Mouse (Mus musculus) heart, adult 2 months (tissue): ENCODE data around the gene Prss2. TPM values are rescaled to one million over a fixed set of nuclear protein-coding genes. Genes with fewer than 3 reads are reported as not detected.

Source experiments
- DNase-seq, 2 experiments: peaks; one replicate each; pipeline ENCODE4 v3.0.0; 2021
- H3K27ac ChIP-seq: fragments of 200-600 bp; 2 replicates; pipeline ENCODE4 v1.8.1; 2022
- H3K27me3 ChIP-seq: fragments of 200-500 bp; 2 replicates; pipeline ENCODE4 v1.6.1; 2012; ENCODE audit warnings: mild to moderate bottlenecking, low read length, inconsistent platforms, mixed read lengths; ENCODE audit not compliant: control insufficient read depth, insufficient read depth
- H3K36me3 ChIP-seq: fragments of 200-500 bp; 2 replicates; pipeline ENCODE4 v1.6.1; 2012; ENCODE audit warnings: low read length, inconsistent platforms; ENCODE audit not compliant: control insufficient read depth, insufficient read depth
- H3K4me1 ChIP-seq: fragments of 200-500 bp; 2 replicates; pipeline ENCODE4 v1.6.1; 2011; ENCODE audit warnings: low read length; ENCODE audit not compliant: control insufficient read depth, insufficient read depth
- H3K4me3 ChIP-seq: fragments of 200-600 bp; 2 replicates; pipeline ENCODE4 v1.8.1; 2022
- H3K79me2 ChIP-seq: fragments of 200-500 bp; replicated peaks from 2 replicates; pipeline ENCODE4 v1.6.1; 2012; ENCODE audit warnings: mild to moderate bottlenecking, inconsistent platforms, low read length, moderate library complexity, mixed read lengths; ENCODE audit not compliant: control insufficient read depth, insufficient read depth
- H3K9ac ChIP-seq: fragments of 200-500 bp; 2 replicates; pipeline ENCODE4 v1.6.1; 2012; ENCODE audit warnings: low read depth, mild to moderate bottlenecking, control low read depth, inconsistent platforms, low read length, mixed read lengths
- CTCF ChIP-seq: fragments of 200-600 bp; IDR thresholded peaks from 2 replicates; pipeline ENCODE4 v1.8.1; 2022; ENCODE audit warnings: antibody characterized with exemption, mild to moderate bottlenecking, moderate library complexity
- EP300 ChIP-seq: fragments of 200-500 bp; IDR thresholded peaks from 2 replicates; pipeline ENCODE4 v1.6.1; 2011; ENCODE audit warnings: low read depth, low read length, control low read depth; ENCODE audit not compliant: insufficient read depth
- POLR2A ChIP-seq: fragments of 200-500 bp; IDR thresholded peaks from 2 replicates; pipeline ENCODE4 v1.6.1; 2011; ENCODE audit warnings: mild to moderate bottlenecking, low read depth, low read length, control low read depth; ENCODE audit not compliant: insufficient read depth
- WGBS: fragments of 180-500 bp; shearing (Covaris S2); methylation state at CpG from one replicate; pipeline ENCODE4 v1.1.7; 2018; 5-methylcytosine and 5-hydroxymethylcytosine counted together
- intact Hi-C: fragments of 180-260 bp; cut with DNase I; formaldehyde crosslinking; loops from one replicate; pipeline ENCODE4 v1.15.1; 2025
- polyA plus RNA-seq: library from polyadenylated mRNA; depleted of rRNA; stranded (reverse); fragments of >200 nt; gene quantifications from 2 replicates; pipeline ENCODE4 v1.2.3, GENCODE M21; 2012; rRNA removed
- total RNA-seq, 2 experiments: library from RNA; stranded (reverse); gene quantifications; 2 replicates each; pipeline ENCODE4 v1.2.3; 2021

Prss2 gene
- total and polyA plus RNA-seq, 3 experiments, result not detected

DNA sequence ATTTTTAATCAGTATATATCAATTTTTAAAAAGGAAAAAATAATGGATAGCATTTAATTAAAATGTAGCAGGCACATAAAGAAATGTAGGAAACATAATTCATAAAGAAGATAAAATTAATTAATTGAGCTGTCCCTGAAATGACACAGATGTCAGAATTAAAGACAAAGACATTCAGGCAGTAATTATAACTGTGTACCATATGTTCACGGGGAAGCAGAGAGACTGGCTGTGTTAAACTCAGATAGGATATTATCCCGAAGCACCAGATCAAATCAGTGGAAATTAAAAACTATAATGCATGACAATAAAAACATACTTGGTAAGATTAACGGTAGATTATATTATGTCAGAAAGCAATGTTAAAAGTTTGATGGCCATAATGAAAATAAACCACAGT lies 47.5 kb downstream of the Prss2 start:
- Histone ChIP-seq H3K9ac (no peak overlapping the region), H3K27ac (no peak overlapping the region), H3K79me2 (no peaks in the 10 kb centered on the region), H3K27me3 (no peaks in the 10 kb centered on the region), H3K4me1 (no peaks in the 10 kb centered on the region), H3K4me3 (no peak overlapping the region), H3K36me3 (no peaks in the 10 kb centered on the region)
- DNase-seq, result no peak
- no peak for TF ChIP-seq EP300
- TF ChIP-seq CTCF, result no peak
- TF ChIP-seq POLR2A, result no peak
- WGBS, result 77% methylated on average over 3 of the region's 3 CpGs
- intact Hi-C loops, result no loop called here

Other genes starting within 250 kb of the Prss2 start
- gene Try4, start 219.5 kb upstream of the Prss2 start, total RNA-seq, result not detected
- 0.29 and 0.53 TPM in 2 replicates for gene Try4, start 219.5 kb upstream of the Prss2 start, polyA plus RNA-seq
- gene Try5, start 204.9 kb upstream of the Prss2 start, total RNA-seq, result not detected
- gene Try5, start 204.9 kb upstream of the Prss2 start, polyA plus RNA-seq, result 0.41 TPM in 1 of 2 replicates, not detected in the other
- not detected for gene Try10, start 167.7 kb upstream of the Prss2 start, total RNA-seq
- not detected in 2 replicates for gene Try10, start 167.7 kb upstream of the Prss2 start, polyA plus RNA-seq
- gene Prss3, start 144.1 kb upstream of the Prss2 start, total RNA-seq, result not detected
- not detected in 2 replicates for gene Prss3, start 144.1 kb upstream of the Prss2 start, polyA plus RNA-seq
- gene Gm5771, start 129.4 kb upstream of the Prss2 start, total RNA-seq, result not detected
- gene Gm5771, start 129.4 kb upstream of the Prss2 start, polyA plus RNA-seq, result not detected in 2 replicates
- not detected for gene Gm10334, start 75.6 kb upstream of the Prss2 start, total RNA-seq
- not detected in 2 replicates for gene Gm10334, start 75.6 kb upstream of the Prss2 start, polyA plus RNA-seq
- not detected for gene Prss1, start 62.9 kb upstream of the Prss2 start, total RNA-seq
- not detected in 2 replicates for gene Prss1, start 62.9 kb upstream of the Prss2 start, polyA plus RNA-seq
- gene Ephb6, start 83.7 kb downstream of the Prss2 start, total RNA-seq, result 1 to 10 TPM; 1.6 to 2.0 TPM
- 1.9 and 2.1 TPM in 2 replicates for gene Ephb6, start 83.7 kb downstream of the Prss2 start, polyA plus RNA-seq
- gene Trpv6, start 114.6 kb downstream of the Prss2 start, total RNA-seq, result not detected
- gene Trpv6, start 114.6 kb downstream of the Prss2 start, polyA plus RNA-seq, result not detected in 2 replicates
- gene Trpv5, start 159.0 kb downstream of the Prss2 start, total RNA-seq, result not detected
- not detected in 2 replicates for gene Trpv5, start 159.0 kb downstream of the Prss2 start, polyA plus RNA-seq
- gene Llcfc1, start 162.6 kb downstream of the Prss2 start, total RNA-seq, result not detected
- gene Llcfc1, start 162.6 kb downstream of the Prss2 start, polyA plus RNA-seq, result 0.35 and 0.47 TPM in 2 replicates
- gene Kel, start 182.6 kb downstream of the Prss2 start, total RNA-seq, result under 1 TPM in 1 of 2 experiments, not detected in 1; 0.27 TPM
- 0.16 TPM in 1 of 2 replicates, not detected in the other for gene Kel, start 182.6 kb downstream of the Prss2 start, polyA plus RNA-seq